Mouse (Mus musculus): Measurements from ENCODE around the gene 9230102O04Rik. TPM values are rescaled to one million over a fixed set of nuclear protein-coding genes. Genes with fewer than 3 reads are reported as not detected.

Gene 9230102O04Rik
- not detected for total RNA-seq (2021)
- long read RNA-seq, experiment 1 = 0 reads
- long read RNA-seq, experiment 2 = 0 reads

DNA sequence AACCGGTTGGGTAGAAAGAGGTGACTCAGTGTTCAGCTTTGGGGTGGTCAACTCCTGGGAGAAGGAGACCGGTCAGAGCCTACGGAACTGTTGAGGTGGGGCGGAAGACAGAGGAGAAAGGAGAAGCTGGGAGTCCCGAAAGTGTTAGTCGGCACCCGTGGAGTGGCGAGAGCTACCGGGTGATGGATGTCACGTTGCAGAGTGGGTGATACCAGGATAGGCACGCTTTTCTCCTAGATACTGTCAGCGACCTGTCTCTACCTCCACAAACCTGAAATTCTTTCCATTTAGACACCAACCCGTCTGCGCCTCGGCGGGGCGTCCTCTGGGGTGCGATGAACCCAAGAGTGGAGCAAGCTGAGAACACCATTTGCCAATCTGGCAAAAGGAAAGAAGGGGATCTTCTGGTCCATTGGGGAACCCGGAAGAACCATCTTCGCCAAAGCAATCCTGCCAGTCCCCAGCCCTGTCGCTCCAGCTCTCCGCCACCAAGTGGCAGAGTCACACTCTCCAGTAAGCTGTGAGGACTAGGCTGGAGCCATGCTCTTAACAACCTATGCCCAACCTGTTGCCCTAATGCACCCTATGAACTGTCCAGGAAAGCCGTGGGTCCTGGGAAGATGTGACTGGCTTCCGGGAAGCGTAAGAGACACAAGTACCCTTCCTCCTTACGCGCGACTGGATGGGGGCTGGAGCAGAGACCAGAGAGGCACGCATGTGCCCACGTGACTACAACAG, at the start of gene 9230102O04Rik:
Gene 9230102O04Rik, minus strand, starts transcription at position 628 of the 738 bp plus-strand sequence.
- intact Hi-C loops (cut with DNase I) = loop anchor here (10.0 kb wide), 1 partner anchor 1214 kb away; no protein-coding TSS in a partner anchor
- H3K27ac ChIP-seq = no peak within 1 kb of the TSS

DNA sequence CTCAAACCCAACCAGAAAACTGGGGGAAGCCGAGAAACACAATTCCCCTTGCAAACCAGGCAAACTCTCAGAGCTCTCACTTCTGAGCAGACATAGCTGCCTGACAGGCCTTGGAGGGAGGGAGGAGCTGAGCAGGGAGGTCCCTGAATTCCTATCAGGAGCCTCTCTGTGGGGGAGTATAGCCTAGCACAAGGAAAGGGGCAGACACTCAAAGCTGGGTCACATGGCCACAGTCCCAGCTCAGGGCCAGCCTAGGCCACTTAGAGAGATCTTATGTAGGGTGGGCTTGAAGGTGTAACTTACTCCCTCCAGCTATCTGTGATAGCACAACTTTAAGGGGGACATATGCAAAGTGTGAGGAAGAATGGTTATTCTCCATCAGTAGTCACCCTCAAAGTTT, 46.6 kb upstream of the 9230102O04Rik start:
- DNase-seq (ENCODE audit: extremely low spot score in 1 of 2, low spot score in 2 of 2) = no peak
- TF ChIP-seq CTCF (IDR thresholded peaks at IDR 0.05) = no peak
- Histone ChIP-seq H3K27ac (no peak overlapping the region), H3K4me3 (no peak overlapping the region)
- intact Hi-C loops (cut with DNase I) = no loop called here

More for the DNA sequence above, at the start of gene 9230102O04Rik:
- TF ChIP-seq CTCF (IDR thresholded peaks at IDR 0.05) = peak; percentile 25
- H3K4me3 ChIP-seq = no peak within 1 kb of the TSS
- DNase-seq (ENCODE audit: extremely low spot score in 1 of 2, low spot score in 2 of 2) = no peak

DNA sequence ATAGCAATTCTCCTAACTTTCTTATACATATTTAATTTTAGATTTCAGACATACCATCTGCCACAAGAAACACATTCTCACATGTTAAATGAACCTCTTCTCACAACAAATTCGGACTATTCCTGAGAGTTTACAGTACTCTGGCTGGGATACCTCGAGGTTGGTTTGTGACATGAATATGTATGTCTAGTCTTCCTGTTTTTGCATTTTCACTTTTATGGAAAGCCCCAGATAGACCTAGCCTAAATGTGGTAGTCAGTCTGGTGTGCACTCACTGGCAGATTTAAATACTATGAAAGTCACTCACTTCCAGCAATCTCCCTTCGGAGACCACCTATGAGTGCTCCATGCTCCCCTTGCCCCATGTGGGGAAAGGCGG, 37.6 kb upstream of the 9230102O04Rik start:
- no peak for TF ChIP-seq CTCF (IDR thresholded peaks at IDR 0.05)

DNA sequence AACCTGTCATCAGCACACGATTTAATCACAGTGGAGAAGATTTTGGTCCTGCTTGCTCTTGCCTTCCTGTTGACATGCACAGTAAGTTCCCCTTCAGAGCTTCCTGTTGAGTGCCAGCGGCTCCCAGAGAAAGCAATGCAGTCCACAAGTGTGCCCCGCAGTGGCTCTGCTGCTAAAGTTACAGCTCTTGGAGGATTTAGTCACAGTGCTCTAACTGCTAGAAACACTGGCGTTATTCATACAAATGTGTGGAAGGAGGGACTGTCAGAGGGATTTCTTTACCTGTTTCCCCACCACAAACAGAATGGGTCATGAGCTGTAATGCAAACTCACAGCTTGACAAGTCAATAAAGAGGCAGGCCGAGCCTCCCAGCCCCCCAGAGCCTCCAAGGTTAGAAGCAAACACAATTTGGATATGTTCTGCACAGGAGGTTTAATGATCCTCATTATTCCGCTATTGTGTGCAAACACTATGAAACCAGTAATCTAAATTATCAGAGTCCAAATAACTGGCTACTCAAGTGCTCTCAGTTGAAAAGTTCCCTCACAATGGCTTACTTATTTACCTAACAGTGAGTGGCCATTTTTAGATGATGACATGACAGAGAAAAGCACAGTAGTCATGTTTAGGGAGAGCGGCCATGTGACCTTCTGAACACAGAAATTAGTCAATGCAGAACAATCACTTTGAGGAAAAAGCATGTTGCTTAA, 37.0 kb upstream of the 9230102O04Rik start:
- Histone ChIP-seq H3K27ac (no peak overlapping the region), H3K4me3 (no peak overlapping the region)
- intact Hi-C loops (cut with DNase I) = no loop called here
- DNase-seq (ENCODE audit: extremely low spot score in 1 of 2, low spot score in 2 of 2) = no peak
- TF ChIP-seq CTCF (IDR thresholded peaks at IDR 0.05) = no peak

More for the DNA sequence above, 37.6 kb upstream of the 9230102O04Rik start:
- Histone ChIP-seq H3K4me3 (no peak overlapping the region), H3K27ac (no peak overlapping the region)
- intact Hi-C loops (cut with DNase I) = no loop called here
- no peak for DNase-seq (ENCODE audit: extremely low spot score in 1 of 2, low spot score in 2 of 2)

DNA sequence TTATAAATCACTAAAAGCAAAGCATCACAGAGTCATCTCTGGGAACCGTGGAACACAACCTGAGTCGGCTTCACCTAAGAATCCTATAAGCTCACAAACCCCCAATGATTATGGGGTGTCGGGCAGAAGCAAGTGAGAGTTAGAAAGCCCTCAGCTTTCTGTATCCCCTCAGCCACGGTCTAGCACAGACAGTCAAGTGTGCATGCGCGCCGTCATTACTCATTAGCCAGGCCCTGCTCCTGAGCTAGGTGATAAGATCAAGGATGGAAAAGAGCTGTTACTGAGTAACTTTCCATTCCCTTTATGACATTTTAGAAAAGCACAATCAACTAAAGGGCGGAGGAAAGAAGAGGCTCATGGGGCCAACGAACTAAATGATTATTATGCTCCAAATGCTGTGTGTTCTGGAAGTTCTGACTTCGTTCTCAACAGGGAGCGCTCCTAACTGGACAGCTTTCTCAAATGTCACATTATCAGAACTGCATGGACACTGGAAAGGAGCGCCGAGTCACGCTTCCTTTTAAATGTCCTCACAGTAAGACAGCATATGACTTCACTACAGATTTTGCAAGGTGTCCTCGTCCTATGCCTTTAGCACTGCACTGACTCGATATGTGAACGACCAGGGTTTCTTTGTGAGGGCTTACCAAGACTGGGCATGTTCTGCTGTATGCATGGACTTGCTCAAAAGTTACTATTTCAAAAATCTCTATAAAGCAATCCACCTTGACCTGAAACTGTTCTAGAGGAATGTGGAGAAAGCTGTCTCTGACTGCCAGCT, 29.5 kb upstream of the 9230102O04Rik start:
- DNase-seq (ENCODE audit: extremely low spot score in 1 of 2, low spot score in 2 of 2) = no peak
- intact Hi-C loops (cut with DNase I) = no loop called here
- Histone ChIP-seq H3K27ac (no peak overlapping the region), H3K4me3 (no peak overlapping the region)
- TF ChIP-seq CTCF (IDR thresholded peaks at IDR 0.05) = no peak

DNA sequence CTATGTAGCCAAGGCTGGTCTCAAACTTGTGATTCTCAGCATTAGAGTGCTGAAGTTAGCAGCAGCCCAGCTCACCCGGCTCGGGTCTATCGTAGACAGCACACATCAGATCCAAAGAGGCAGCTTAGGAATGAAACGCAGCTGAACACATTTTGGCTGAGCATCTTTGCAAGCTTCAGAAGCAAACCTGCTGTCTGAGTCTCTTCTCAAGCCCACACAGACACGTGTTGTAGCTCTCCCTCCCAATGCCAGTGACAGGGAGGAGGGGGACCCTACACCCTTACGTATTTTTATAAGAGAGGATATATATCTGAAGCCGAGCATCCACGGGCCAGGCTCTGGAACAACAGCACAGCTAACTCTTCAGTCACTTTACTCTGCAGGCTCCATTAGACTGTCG, 28.3 kb upstream of the 9230102O04Rik start:
- DNase-seq (ENCODE audit: extremely low spot score in 1 of 2, low spot score in 2 of 2) = no peak
- Histone ChIP-seq H3K4me3 (no peak overlapping the region), H3K27ac (no peak overlapping the region)
- no peak for TF ChIP-seq CTCF (IDR thresholded peaks at IDR 0.05)
- intact Hi-C loops (cut with DNase I) = no loop called here

DNA sequence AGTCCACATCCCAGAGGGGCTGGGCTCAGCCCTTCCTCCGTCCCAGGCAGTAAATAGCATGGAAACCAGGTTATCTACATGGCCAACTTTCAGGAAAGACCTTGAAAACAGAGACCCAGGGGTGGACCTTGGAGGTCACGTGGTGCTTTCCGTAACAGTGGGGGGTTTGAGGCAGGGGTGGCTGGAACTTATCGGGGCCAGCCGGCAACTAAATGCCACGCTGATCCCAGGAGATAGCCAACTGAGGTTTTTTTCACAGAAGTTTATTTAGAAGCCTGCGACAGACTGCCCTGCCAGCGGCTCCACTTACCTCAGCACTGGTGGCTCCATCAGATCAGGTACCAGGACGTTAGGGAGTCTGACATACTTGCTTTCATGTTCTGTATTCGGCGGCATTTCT, 16.7 kb upstream of the 9230102O04Rik start:
- TF ChIP-seq CTCF (IDR thresholded peaks at IDR 0.05) = no peak
- DNase-seq (ENCODE audit: extremely low spot score in 1 of 2, low spot score in 2 of 2) = no peak
- no peak overlapping the region for H3K27ac ChIP-seq
- intact Hi-C loops (cut with DNase I) = no loop called here
- H3K4me3 ChIP-seq = no peak overlapping the region

DNA sequence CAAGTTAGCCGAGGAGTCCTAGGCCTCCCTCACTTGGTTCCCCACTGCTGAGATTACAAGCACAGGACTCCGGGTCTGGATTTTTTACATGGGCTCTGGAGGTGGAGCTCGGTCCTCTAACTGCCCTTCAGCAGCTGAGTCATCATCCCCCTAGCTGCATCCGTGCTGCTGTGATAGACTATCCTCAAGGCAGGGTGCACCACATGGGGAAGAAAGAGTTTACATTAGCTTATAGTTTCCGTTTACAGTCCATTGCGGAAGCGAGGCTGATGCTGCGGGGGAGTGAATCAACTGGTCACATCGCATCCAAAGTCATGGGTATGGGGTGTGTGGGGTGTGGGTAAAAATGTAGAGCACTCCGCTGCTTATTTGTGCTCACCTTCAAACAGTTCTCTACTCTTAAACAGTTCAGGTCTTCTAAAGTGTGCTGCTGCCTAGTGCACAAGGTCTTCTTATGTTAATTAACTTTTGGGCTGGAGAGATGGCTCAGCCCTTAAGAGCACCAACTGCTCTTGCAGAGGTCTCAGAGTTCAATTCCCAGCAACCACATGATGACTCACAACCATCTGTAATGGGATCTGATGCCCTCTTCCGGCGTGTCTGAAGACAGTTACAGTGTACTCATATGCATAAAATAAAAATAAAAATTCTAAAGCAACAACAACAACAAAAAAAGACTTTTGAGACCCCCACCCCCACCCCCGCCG, 14.7 kb upstream of the 9230102O04Rik start:
- no peak for DNase-seq (ENCODE audit: extremely low spot score in 1 of 2, low spot score in 2 of 2)
- intact Hi-C loops (cut with DNase I) = no loop called here
- H3K27ac ChIP-seq = no peak overlapping the region
- no peak overlapping the region for H3K4me3 ChIP-seq
- TF ChIP-seq CTCF (IDR thresholded peaks at IDR 0.05) = no peak

DNA sequence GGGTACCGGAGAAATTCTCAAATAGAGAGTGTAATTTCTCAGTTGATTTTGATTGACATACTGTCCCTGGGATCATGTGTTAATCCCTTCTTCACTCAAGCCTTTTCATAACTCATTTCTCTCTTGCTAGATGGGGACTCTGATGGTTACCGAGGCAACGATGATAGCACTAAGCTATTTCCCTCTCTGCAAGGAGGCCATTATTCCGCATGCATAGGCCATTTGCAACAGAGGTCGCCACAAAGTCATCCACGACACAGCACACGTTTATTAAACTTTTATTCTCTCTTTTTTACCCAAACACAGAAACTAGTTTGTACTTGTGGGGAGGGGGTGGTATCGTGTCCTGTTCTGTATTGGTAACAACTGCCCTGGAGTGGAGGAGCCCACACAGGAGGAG, 8.5 kb upstream of the 9230102O04Rik start:
- Histone ChIP-seq H3K27ac (no peak overlapping the region), H3K4me3 (no peak overlapping the region)
- TF ChIP-seq CTCF (IDR thresholded peaks at IDR 0.05) = no peak
- intact Hi-C loops (cut with DNase I) = no loop called here
- DNase-seq (ENCODE audit: extremely low spot score in 1 of 2, low spot score in 2 of 2) = no peak

DNA sequence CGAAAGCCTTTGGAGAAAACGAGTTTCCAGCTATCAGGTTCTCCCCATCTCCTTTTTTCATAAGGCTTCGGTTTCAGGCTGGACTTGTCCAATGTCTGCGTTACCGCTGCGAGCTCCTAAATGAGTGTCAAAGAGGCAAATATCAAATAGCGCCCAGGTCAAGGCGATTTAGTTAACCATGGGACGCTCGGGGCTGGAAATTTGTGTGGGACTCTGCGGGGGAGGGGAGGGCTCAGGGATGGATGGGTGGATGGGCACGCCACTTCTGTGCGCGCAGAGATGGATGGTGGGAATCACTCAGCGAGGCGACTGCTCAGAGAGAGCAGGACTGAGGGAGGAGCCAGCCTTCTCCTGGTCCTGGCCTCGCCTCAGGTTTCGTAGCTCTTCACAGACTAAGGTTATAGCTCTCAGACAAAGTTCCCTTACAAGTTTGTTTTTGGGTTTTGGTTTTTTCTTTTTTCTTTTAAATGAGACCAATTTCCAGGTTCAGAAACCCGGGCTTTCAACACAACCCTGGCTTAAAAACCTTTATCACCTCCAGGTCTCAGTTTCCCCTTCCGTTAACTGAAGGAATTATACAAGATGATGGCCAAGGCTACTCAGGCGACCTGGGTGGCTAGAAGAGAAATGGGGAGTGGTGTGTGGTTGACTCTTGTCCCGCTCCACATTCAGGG, 6.9 kb upstream of the 9230102O04Rik start:
- no peak for DNase-seq (ENCODE audit: extremely low spot score in 1 of 2, low spot score in 2 of 2)
- H3K4me3 ChIP-seq = no peak overlapping the region
- no peak overlapping the region for H3K27ac ChIP-seq
- TF ChIP-seq CTCF (IDR thresholded peaks at IDR 0.05) = no peak
- intact Hi-C loops (cut with DNase I) = no loop called here
